Mouse (Mus musculus) B cell, adult (primary cell): ENCODE results near the gene Sf3b4. TPM values are rescaled to one million over a fixed set of nuclear protein-coding genes. Genes with fewer than 3 reads are reported as not detected.

Source experiments
- total RNA-seq: library from RNA; stranded (reverse); gene quantifications from 4 replicates; pipeline ENCODE4 v1.2.4, GENCODE M21; 2023; ENCODE audit not compliant: inconsistent age

The Sf3b4 gene
- total RNA-seq: 86.6 to 96.9 TPM (median 89.8 TPM) in 4 replicates

DNA sequence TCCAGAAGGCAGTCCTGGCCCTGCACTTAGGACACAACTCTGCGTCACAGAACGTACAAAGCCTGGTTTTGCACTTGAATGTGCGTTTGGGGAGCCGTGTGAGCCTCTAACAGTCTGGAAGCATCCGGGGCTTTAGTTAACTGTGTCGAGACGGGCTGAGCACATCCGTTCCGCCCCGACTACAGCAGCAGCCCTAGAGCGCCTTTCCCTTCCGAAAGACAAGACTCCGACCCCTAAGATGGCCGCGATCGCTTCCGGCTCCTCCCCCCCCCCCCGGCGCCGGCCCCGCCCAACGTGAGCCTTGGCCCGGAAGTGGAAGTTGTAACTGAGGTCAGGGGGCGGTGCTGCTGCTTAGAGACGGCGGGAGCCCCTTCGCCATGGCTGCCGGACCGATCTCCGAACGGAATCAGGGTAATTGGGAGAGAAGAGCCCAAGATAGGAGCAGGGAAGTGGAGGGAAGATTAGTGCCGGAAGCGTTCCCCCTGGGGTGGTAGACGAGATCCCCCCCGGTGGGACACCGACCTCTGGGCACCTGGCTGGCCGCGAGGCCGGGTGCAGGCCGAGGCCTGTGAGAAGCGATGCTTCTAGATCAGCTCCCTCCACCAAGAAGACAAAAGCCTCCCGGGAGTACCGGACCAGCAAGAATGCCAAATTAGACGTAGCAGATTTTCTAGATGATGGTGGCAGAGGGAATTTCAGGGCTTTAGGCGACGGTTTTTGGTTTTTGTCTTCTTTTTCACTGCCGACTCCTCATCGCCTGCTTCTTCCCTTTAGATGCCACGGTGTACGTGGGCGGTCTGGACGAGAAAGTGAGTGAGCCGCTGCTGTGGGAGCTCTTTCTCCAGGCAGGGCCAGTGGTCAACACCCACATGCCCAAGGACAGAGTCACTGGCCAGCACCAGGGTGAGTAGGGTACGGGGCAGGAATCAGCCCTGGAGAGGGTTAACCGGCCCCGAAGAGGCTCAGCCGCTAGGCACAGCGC lies at the start of gene Sf3b4:
Gene Sf3b4 (plus strand): TSS at position 136 of the 982 bp plus-strand sequence.

DNA sequence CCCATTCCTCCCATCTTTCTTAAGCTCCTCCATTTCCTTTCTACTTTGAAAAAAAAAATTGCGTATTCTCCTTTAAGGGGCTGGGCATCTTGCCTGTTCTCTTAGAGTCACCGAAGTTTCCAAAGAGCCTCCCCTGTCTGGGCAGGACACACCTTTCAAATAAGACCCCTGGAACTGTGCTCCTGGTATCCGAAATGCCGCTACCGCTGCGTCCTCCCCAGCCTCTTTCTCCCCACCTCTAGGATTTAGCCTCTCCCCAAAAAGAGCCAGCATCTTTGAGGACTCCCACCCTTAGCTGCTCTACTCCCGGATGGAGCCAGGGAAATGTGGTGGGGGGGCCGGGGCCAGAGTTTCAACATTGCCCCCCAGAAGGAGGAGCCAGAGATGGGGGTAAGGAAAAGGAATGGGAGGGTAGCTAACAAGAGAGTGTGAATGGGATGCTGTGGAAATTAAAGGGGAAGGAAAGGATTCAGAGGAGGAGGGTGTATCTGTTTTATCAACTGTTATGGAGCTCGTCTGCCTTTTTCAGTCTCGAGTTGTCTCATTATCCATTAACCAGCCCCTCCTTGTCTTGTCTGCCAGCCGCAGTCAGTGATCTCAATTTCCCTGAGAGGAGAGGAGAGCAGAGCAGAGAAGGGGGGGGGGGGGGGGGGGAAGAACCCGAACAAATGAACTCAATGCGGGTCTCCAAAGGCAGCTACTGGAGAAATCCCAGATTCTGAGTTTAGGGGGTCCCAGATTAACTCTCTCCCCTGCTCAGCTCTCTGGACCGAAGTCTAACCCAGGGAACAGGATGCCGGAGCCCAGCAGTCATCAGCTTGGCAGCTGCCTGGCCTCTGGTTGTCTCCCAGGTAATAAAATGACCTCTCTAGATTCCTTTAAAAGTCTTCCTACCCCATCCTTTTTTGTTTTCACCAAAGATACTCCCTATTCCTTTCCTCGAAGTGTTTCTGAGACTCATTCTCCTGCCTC lies 10.0 kb upstream of the Sf3b4 start, which contains the start of gene Mtmr11:
Gene Mtmr11 (plus strand): TSS at position 136 of the 972 bp plus-strand sequence.

DNA sequence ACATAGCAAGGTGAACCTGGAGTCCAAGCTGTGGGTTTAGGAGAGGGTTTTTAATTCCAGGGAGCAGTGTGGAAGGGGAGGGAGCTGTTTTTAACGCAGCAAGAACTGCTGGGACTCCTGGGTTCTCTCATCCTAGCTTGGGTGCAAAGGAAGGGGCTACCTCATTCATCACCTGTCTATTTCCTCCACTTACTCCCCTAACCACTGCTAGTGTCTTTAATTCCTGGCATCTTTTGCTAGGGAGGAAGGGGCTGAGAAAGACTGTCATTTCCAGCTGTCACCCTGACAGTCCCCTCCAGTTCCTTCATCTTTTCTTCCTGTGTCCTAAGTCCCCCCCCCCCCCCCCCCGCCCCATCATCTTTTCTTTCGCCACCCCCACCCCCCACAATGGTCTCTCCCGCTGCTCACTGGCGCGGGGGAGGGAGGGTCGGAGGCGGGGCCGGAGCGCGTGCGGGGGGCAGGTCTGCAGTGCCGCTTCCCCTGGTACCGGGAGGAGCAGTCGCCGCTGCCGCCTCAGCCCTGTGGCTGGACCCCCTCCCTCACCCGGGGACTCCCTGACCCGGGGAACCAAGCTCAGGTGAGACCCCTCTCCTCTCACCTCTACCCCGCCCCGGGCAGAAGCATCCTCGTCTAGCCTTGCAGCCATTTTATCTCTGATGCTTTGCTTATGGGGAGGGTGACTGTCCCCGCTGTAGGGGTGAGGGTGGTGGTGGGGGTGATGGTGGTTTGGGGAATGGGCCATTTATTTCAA lies 8.8 kb downstream of the Sf3b4 start, which contains the start of gene Sv2a:
Gene Sv2a (plus strand): TSS at position 425 of the 751 bp plus-strand sequence.

DNA sequence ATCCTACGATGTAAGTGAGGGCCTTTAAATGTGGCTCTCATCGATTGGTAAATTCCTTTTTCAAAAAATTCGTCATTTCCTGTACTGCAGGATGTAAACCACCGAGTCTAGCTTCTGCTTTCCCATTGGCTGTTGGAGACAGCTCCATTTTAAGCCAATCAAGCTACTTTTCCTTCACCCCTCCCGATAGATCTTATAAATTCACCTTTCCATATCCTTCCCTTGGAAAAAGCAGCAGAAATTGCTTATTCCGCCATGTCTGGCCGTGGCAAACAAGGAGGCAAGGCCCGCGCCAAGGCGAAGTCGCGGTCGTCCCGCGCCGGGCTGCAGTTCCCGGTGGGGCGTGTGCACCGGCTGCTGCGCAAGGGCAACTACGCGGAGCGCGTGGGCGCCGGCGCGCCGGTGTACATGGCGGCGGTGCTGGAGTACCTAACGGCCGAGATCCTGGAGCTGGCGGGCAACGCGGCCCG lies 47.6 kb downstream of the Sf3b4 start, which contains the start of the genes Bola1 and Hist2h2ab:
Gene Bola1 (minus strand): TSS at position 49 of the 470 bp plus-strand sequence.
Gene Hist2h2ab (plus strand): TSS at position 205 of the 470 bp plus-strand sequence.

DNA sequence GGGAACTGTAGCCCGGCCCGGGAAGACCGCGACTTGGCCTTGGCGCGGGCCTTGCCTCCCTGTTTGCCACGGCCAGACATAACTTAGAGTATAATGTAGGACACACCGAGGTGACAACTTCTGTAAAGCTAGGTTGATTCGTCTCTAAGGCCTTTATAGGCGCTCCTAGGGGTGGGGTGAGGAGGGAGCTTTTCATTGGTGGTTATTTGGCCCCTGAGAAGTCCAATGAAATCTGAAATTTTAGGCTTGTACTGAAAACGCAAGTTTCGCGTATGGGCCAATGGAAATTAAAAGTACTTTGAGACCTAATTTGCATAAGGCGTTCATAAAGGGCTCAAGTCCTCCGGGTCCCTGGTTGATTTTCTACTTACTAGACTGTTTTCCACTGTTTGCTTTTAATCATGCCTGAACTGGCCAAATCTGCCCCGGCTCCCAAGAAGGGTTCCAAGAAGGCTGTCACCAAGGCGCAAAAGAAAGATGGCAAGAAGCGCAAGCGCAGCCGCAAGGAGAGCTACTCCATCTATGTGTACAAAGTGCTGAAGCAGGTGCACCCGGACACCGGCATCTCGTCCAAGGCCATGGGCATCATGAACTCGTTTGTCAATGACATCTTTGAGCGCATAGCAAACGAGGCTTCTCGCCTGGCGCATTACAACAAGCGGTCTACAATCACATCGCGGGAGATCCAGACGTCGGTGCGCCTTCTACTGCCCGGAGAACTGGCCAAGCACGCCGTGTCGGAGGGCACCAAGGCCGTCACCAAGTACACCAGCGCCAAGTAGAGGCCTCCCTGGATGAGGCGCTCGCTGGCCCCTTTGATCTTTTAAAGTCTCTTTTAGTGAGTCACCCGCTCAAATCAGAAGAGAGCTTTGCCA lies 48.9 kb downstream of the Sf3b4 start, which contains the start of the genes Hist2h2ac and Hist2h2be:
Gene Hist2h2ac (minus strand): TSS at position 116 of the 875 bp plus-strand sequence.
Gene Hist2h2be (plus strand): TSS at position 355 of the 875 bp plus-strand sequence.

Other genes with a start within 250 kb of the Sf3b4 start
- gene Anp32e, start 243.1 kb upstream of the Sf3b4 start, total RNA-seq: 103 to 121 TPM (median 117 TPM) in 4 replicates
- 203 to 253 TPM (median 234 TPM) in 4 replicates for gene Plekho1, start 176.3 kb upstream of the Sf3b4 start, total RNA-seq
- 16.8 to 29.1 TPM (median 20.3 TPM) in 4 replicates for gene Vps45, start 113.9 kb upstream of the Sf3b4 start, total RNA-seq
- gene Otud7b, start 67.8 kb upstream of the Sf3b4 start, total RNA-seq: 53.7 to 61.3 TPM (median 54.9 TPM) in 4 replicates
- gene Mtmr11, start 10.3 kb upstream of the Sf3b4 start, total RNA-seq: 1.9 to 3.4 TPM (median 2.4 TPM) in 4 replicates
- 2.2 to 4.4 TPM (median 2.7 TPM) in 4 replicates for gene Sv2a, start 8.8 kb downstream of the Sf3b4 start, total RNA-seq
- gene Bola1, start 47.4 kb downstream of the Sf3b4 start, total RNA-seq: 8.4 to 10.2 TPM (median 9.0 TPM) in 4 replicates
- 5.1 to 10.3 TPM (median 7.2 TPM) in 4 replicates for gene Hist2h2ab, start 47.5 kb downstream of the Sf3b4 start, total RNA-seq
- gene Hist2h2ac, start 48.5 kb downstream of the Sf3b4 start, total RNA-seq: 110 to 130 TPM (median 113 TPM) in 4 replicates
- gene Hist2h2be, start 48.8 kb downstream of the Sf3b4 start, total RNA-seq: 4.9 to 5.8 TPM (median 5.0 TPM) in 4 replicates
- 1.6 to 5.2 TPM (median 3.2 TPM) in 4 replicates for gene Hist2h3c2, start 66.8 kb downstream of the Sf3b4 start, total RNA-seq
- 684 to 746 TPM (median 716 TPM) in 4 replicates for gene Hist2h2aa2, start 67.9 kb downstream of the Sf3b4 start, total RNA-seq
- 4.9 to 9.3 TPM (median 6.8 TPM) in 3 of 4 replicates, not detected in the other for gene Hist2h2aa1, start 73.2 kb downstream of the Sf3b4 start, total RNA-seq
- not detected in 4 replicates for gene Hist2h3c1, start 74.4 kb downstream of the Sf3b4 start, total RNA-seq
- gene Hist2h4, start 91.0 kb downstream of the Sf3b4 start, total RNA-seq: 52.3 to 62.2 TPM (median 53.7 TPM) in 4 replicates
- gene Hist2h3b, start 96.3 kb downstream of the Sf3b4 start, total RNA-seq: 151 to 194 TPM (median 183 TPM) in 4 replicates
- 179 to 204 TPM (median 198 TPM) in 4 replicates for gene Hist2h2bb, start 97.4 kb downstream of the Sf3b4 start, total RNA-seq
- 0.19 to 0.60 TPM (median 0.52 TPM) in 4 replicates for gene Fcgr1, start 121.6 kb downstream of the Sf3b4 start, total RNA-seq